Mouse (Mus musculus) lung, adult 2 months (tissue): ENCODE measurements around the gene Rel.

Experiments
- CTCF ChIP-seq: fragments of 200-500 bp; IDR thresholded peaks from 2 replicates; pipeline ENCODE4 v1.5.1; 2011; ENCODE audit warnings: mild to moderate bottlenecking, low read length, control low read depth; ENCODE audit not compliant: insufficient read depth
- POLR2A ChIP-seq: fragments of 200-500 bp; IDR thresholded peaks from 2 replicates; pipeline ENCODE4 v1.6.1; 2011; ENCODE audit warnings: low read depth, mild to moderate bottlenecking, control low read depth, low read length, borderline replicate concordance; ENCODE audit errors: extremely low read depth

DNA sequence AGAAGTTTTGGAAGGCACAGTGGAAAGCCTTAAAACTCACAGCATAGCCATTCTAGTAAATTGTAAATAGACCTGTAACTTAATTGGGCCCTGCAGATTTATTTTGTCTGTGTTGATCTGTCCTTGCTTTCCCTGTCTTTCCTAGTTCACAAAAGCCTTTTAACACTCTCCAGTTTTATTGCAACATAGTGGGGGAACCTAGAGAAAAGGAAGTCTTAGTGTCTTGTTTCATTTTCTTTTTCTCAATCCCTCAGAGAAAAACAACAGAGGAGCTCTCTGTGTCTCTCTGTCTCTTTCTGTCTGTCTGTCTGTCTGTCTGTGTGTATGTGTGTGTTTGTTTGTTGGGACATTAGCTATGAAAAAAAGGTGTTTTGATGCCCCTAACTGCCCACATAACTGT, 74.9 kb downstream of the Rel start:
- TF ChIP-seq POLR2A (no peak), CTCF (no peak)
